Mouse (Mus musculus) urinary bladder, adult 18-20 months (tissue): ENCODE measurements at regions not wholly inside any gene's neighbourhood (a gene's known extent, or its start where the extent isn't known, plus 50 kb on each side); places are given as distances from the start of the nearest gene placed in this dataset.

Source experiments
- DNase-seq, 2 experiments: peaks; one replicate each; pipeline ENCODE4 v3.0.0; 2022; ENCODE audit warnings: low spot score in 2 of 2, mixed read lengths in 2 of 2

DNA sequence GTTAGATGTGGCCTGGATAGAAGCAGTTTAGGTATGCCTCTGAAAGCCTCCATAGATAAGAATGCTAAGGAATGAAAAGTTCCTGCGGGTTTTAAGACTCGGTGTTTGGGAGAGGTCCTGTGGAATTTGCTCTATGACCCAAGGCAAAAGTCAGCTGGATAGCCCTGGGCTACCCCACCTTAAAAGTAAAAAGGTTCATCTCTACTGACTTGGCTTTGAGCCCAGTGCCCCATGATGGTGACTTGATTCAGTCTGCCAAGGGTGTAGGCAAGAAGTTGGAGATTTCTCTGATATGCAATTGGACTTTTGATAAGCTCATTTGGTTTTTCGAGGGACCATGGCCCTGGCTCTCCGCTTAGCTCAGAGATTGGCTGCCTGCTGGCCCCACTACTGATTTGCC lies 78.8 kb upstream of the Herc3 start:
- no peak for DNase-seq

DNA sequence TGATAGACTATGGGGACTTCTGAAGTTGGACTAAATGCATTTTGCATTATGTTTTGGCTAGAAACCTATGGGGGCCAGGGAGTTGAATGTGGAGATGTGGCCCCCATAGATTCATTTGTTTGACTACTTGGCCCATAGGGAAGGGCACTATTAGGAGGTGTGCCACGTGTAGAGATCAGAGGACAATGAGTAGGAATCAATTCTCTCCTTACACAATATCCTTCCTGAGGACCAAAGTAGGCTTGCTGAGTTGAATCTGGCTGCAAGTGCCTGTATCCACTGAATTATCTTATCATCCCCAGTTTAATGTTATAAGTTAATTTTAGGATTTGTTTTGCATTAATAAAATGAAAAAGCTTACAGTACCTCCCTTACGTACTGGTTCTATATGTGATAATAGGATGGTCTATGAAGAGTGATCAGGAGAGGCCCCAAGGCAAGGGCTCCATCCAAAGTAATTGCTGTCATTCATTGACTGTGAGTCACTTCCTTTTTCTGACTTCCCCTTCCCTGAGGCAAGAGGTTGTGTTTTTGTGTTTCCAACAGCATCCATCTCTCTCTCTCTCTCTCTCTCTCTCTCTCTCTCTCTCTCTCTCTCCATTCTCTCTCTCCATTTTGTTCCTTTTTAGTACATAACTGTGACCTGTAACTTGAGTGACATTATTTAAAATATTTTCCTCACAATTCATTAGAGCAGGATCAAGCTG lies 74.8 kb upstream of the Herc3 start:
- no peak for DNase-seq

DNA sequence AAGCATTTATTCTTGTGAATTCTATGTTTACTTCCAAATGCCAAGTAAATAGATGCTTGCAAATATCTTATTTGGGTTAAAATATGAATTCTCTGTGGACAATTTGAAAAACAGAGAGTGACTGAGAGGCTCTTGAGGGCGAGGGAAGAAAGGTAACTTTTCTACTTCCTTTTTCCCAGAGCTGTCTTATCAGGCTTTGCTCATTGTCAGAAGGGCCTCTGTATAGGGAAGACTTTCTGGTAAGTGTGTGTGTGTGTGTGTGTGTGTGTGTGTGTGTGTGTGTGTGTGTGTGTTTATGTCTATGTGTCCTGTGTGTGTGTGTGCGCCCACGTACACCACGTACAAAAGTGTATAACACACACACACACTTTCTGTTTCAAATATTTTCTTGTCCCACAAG lies 73.9 kb upstream of the Herc3 start:
- DNase-seq = no peak

DNA sequence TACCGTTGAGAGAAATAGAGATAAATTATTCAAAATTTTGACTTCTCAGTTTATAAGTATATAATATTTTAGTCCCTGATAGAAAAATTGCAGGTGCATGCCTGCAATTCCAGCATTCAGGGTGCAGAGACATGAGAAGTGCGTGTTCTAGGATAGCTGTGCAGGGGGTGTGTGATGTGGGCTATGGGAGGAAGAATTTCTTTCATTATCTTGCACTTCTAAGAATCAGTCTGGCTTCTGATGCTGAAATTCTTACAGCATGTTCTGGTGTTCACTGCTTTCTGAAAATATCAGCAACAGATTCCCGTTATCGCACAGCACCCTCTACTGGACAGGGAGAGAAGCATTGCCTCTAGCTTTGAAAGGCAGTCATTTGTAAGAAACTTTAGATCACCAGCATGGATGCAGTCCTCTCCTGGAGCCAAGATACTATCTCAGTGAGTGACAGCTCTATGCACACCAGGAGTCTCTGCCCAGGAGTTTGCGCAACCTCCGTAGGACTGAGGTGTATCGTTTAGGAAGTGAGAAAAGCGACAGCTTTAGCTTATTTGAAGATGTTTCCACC lies 60.5 kb upstream of the Herc3 start:
- peak; percentile 25 to 31 for DNase-seq

DNA sequence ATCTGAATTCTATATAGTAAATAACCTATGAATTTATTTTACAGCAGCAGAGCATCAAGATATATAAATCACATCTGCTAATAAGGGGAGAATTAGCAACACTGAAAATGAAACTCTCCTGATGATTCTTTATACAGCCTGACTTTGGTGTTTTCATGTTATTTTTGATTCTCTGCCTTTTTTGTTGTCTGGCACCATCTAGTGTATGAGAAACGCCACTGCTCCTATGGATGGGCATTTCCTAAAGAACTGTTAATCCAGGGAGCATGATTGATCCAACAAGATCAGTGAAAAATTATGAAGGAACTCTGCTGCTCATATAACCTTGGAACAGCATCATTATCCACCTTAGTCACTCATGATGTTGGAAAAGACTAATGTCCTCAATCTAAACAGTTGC lies 59.3 kb upstream of the Herc3 start:
- no peak for DNase-seq
